Mouse (Mus musculus) lung, embryonic 16.5 days (tissue): ENCODE results near the gene Aebp2. TPM values are rescaled to one million over a fixed set of nuclear protein-coding genes. Genes with fewer than 3 reads are reported as not detected.
"Not testable (repeated sequence)": the region's sequence is repeated elsewhere in the genome, so short reads cannot be mapped to it uniquely, and the experiment has no call there.

Experiments
- ATAC-seq: fragments of 200-750 bp; cut with Nextera tagmentation; 2 replicates; pipeline ENCODE4 v1.8.0; 2017; ENCODE audit warnings: low read depth, mild to moderate bottlenecking, moderate library complexity
- H3K27ac ChIP-seq: fragments of 300-500 bp; sonication (generic); 2 replicates; pipeline ENCODE4 v1.5.1; 2014; ENCODE audit warnings: mild to moderate bottlenecking, control low read depth, low read length
- H3K27me3 ChIP-seq: fragments of 300-500 bp; sonication (generic); 2 replicates; pipeline ENCODE4 v1.6.1; 2014; ENCODE audit warnings: low read depth, low read length, mixed read lengths; ENCODE audit not compliant: control insufficient read depth, insufficient read depth
- H3K36me3 ChIP-seq: fragments of 300-500 bp; sonication (generic); 2 replicates; pipeline ENCODE4 v1.6.1; 2014; ENCODE audit warnings: low read length; ENCODE audit not compliant: control insufficient read depth, insufficient read depth
- H3K4me1 ChIP-seq: fragments of 300-500 bp; sonication (generic); replicated peaks from 2 replicates; pipeline ENCODE4 v1.6.1; 2014; ENCODE audit warnings: low read length, mixed read lengths; ENCODE audit not compliant: control insufficient read depth, insufficient read depth
- H3K4me2 ChIP-seq: fragments of 300-500 bp; sonication (generic); 2 replicates; pipeline ENCODE4 v1.6.1; 2014; ENCODE audit warnings: low read depth, low read length, control low read depth
- H3K4me3 ChIP-seq: fragments of 300-500 bp; sonication (generic); 2 replicates; pipeline ENCODE4 v1.5.1; 2014; ENCODE audit warnings: mild to moderate bottlenecking, low read length, control low read depth
- H3K9ac ChIP-seq: fragments of 300-500 bp; sonication (generic); 2 replicates; pipeline ENCODE4 v1.6.1; 2014; ENCODE audit warnings: low read length, control low read depth
- H3K9me3 ChIP-seq: fragments of 300-500 bp; sonication (generic); 2 replicates; pipeline ENCODE4 v1.6.1; 2016; ENCODE audit warnings: low read length; ENCODE audit not compliant: control insufficient read depth
- WGBS: fragments of 180-500 bp; shearing (Covaris S2); extraction: QIAGEN DNeasy Blood & Tissue Kit; methylation state at CpG from one replicate; pipeline ENCODE4 v1.1.7; 2014; 5-methylcytosine and 5-hydroxymethylcytosine counted together
- polyA plus RNA-seq: library from polyadenylated mRNA; unstranded; fragments of >200 nt; fragmentation: Nextera tagmentation; extraction: Ambion mirVana; gene quantifications from 2 replicates; pipeline ENCODE4 v1.2.1, GENCODE M21; 2015

Aebp2 gene
- polyA plus RNA-seq, 1 experiment from 2014 or later, result 9.9 TPM

GRCm38 (mm10) chr6:140661777-140662176, 39.3 kb downstream of the Aebp2 start:
- ATAC-seq, result no peak
- WGBS, result 83% methylated on average over 7 of the region's 7 CpGs
- no peak overlapping the region for H3K27ac ChIP-seq

GRCm38 (mm10) chr6:140662290-140662689, 39.8 kb downstream of the Aebp2 start:
- peak; percentile 14; the same call in 1 of the 2 replicates for ATAC-seq
- H3K27ac ChIP-seq, result no peak overlapping the region
- WGBS, result 72% methylated on average over 6 of the region's 6 CpGs

More at GRCm38 (mm10) chr6:140661777-140662176, 39.3 kb downstream of the Aebp2 start:
- Histone ChIP-seq H3K9me3 (no peaks in the 10 kb centered on the region), H3K9ac (no peak overlapping the region), H3K4me1 (peaks cover 7% of the 10 kb centered on the region; the same call in 1 of the 2 replicates), H3K4me2 (no peak overlapping the region), H3K27me3 (no peaks in the 10 kb centered on the region), H3K36me3 (no peaks in the 10 kb centered on the region), H3K4me3 (no peak overlapping the region)

GRCm38 (mm10) chr6:140662697-140663096, 40.2 kb downstream of the Aebp2 start:
- not testable (repeated sequence) for H3K9ac ChIP-seq, H3K9me3 ChIP-seq, H3K27ac ChIP-seq, H3K36me3 ChIP-seq, H3K27me3 ChIP-seq, ATAC-seq, H3K4me3 ChIP-seq, H3K4me2 ChIP-seq
- 45% methylated on average over 3 of the region's 3 CpGs for WGBS
- H3K4me1 ChIP-seq, result peaks cover 14% of the 10 kb centered on the region

More at GRCm38 (mm10) chr6:140662290-140662689, 39.8 kb downstream of the Aebp2 start:
- no peaks in the 10 kb centered on the region for H3K36me3 ChIP-seq
- H3K27me3 ChIP-seq, result no peaks in the 10 kb centered on the region
- H3K4me2 ChIP-seq, result no peak overlapping the region
- H3K4me3 ChIP-seq, result no peak overlapping the region
- peaks cover 10% of the 10 kb centered on the region for H3K4me1 ChIP-seq
- no peaks in the 10 kb centered on the region for H3K9me3 ChIP-seq
- H3K9ac ChIP-seq, result no peak overlapping the region

GRCm38 (mm10) chr6:140664611-140665010, 42.1 kb downstream of the Aebp2 start:
- H3K27me3 ChIP-seq, result no peaks in the 10 kb centered on the region
- ATAC-seq, result no peak
- no peak overlapping the region for H3K4me3 ChIP-seq
- no peak overlapping the region for H3K9ac ChIP-seq
- H3K27ac ChIP-seq, result no peak overlapping the region
- 72% methylated on average over 5 of the region's 5 CpGs for WGBS
- H3K4me2 ChIP-seq, result no peak overlapping the region
- no peaks in the 10 kb centered on the region for H3K9me3 ChIP-seq
- no peaks in the 10 kb centered on the region for H3K36me3 ChIP-seq
- peaks cover 15% of the 10 kb centered on the region for H3K4me1 ChIP-seq

GRCm38 (mm10) chr6:140666486-140667240, 44.2 kb downstream of the Aebp2 start:
- ATAC-seq, result peak; percentile 85
- Histone ChIP-seq H3K9me3 (no peaks in the 10 kb centered on the region), H3K9ac (no peak overlapping the region), H3K4me1 (peaks cover 15% of the 10 kb centered on the region), H3K4me2 (peak overlapping the region; percentile 9), H3K27me3 (no peaks in the 10 kb centered on the region), H3K4me3 (peak overlapping the region; percentile 7; the same call in 1 of the 2 replicates), H3K36me3 (no peaks in the 10 kb centered on the region), H3K27ac (peak overlapping the region; percentile 58)
- 28% methylated on average over 18 of the region's 18 CpGs for WGBS

- ATAC-seq, result peak; percentile 18; the same call in 1 of the 2 replicates
- H3K4me2 ChIP-seq, result no peak overlapping the region
- no peaks in the 10 kb centered on the region for H3K27me3 ChIP-seq
- WGBS, result 75% methylated on average over 8 of the region's 8 CpGs
- no peaks in the 10 kb centered on the region for H3K9me3 ChIP-seq
- H3K9ac ChIP-seq, result no peak overlapping the region
- H3K4me3 ChIP-seq, result no peak overlapping the region
- no peaks in the 10 kb centered on the region for H3K36me3 ChIP-seq
- H3K27ac ChIP-seq, result 0 out of 2 replicates have a peak overlapping the region, but pooled peaks have one; percentile 21
- H3K4me1 ChIP-seq, result peaks cover 15% of the 10 kb centered on the region
These were observed 44.9 kb downstream of the Aebp2 start for GRCm38 (mm10) chr6:140667289-140667906.

GRCm38 (mm10) chr6:140674414-140674813, 52.0 kb downstream of the Aebp2 start:
- no peaks in the 10 kb centered on the region for H3K27me3 ChIP-seq
- no peak overlapping the region for H3K4me2 ChIP-seq
- no peaks in the 10 kb centered on the region for H3K36me3 ChIP-seq
- no peaks in the 10 kb centered on the region for H3K9me3 ChIP-seq
- no peak overlapping the region for H3K9ac ChIP-seq
- no peak overlapping the region for H3K27ac ChIP-seq
- 67% methylated on average over 3 of the region's 3 CpGs for WGBS
- peaks cover 12% of the 10 kb centered on the region for H3K4me1 ChIP-seq
- no peak overlapping the region for H3K4me3 ChIP-seq
- no peak for ATAC-seq

GRCm38 (mm10) chr6:140676094-140676493, 53.6 kb downstream of the Aebp2 start:
- Histone ChIP-seq H3K9me3 (no peaks in the 10 kb centered on the region), H3K27ac (no peak overlapping the region), H3K9ac (no peak overlapping the region), H3K4me2 (no peak overlapping the region), H3K4me3 (no peak overlapping the region), H3K36me3 (no peaks in the 10 kb centered on the region), H3K4me1 (peaks cover 12% of the 10 kb centered on the region), H3K27me3 (no peaks in the 10 kb centered on the region)
- WGBS, result 87% methylated on average over 4 of the region's 4 CpGs
- no peak for ATAC-seq

- no peaks in the 10 kb centered on the region for H3K9me3 ChIP-seq
- no peaks in the 10 kb centered on the region for H3K27me3 ChIP-seq
- 46% methylated on average over 4 of the region's 4 CpGs for WGBS
- H3K4me1 ChIP-seq, result peaks cover 12% of the 10 kb centered on the region
- H3K9ac ChIP-seq, result no peak overlapping the region
- no peaks in the 10 kb centered on the region for H3K36me3 ChIP-seq
- H3K4me3 ChIP-seq, result no peak overlapping the region
- ATAC-seq, result no peak
- H3K4me2 ChIP-seq, result no peak overlapping the region
- no peak overlapping the region for H3K27ac ChIP-seq
These were observed 54.6 kb downstream of the Aebp2 start for GRCm38 (mm10) chr6:140677041-140677440.
